Mouse (Mus musculus): ENCODE data around the gene Lrrn2. TPM values are rescaled to one million over a fixed set of nuclear protein-coding genes. Genes with fewer than 3 reads are reported as not detected.
A peak's percentile ranks its signal among the peaks of the same experiment; 100 is the strongest.

The Lrrn2 gene
- polyA plus RNA-seq, 1 experiment from 2014 or later = 5.5 TPM

GRCm38 (mm10) chr1:132853312-132853711 lies 26.8 kb upstream of the Lrrn2 start:
- H3K27ac ChIP-seq = no peak overlapping the region
- peaks cover 9% of the 10 kb centered on the region for H3K9me3 ChIP-seq
- H3K4me1 ChIP-seq = no peaks in the 10 kb centered on the region
- no peak overlapping the region for H3K4me2 ChIP-seq (replicated peaks)
- peak; percentile 86 for ATAC-seq (ENCODE audit: low FRiP score, low read depth)
- H3K4me3 ChIP-seq = no peak overlapping the region
- H3K9ac ChIP-seq = no peak overlapping the region
- WGBS = 25% methylated on average over 8 of the region's 8 CpGs
- peaks cover 33% of the 10 kb centered on the region for H3K27me3 ChIP-seq
- no peaks in the 10 kb centered on the region for H3K36me3 ChIP-seq

GRCm38 (mm10) chr1:132858516-132859383 lies 21.3 kb upstream of the Lrrn2 start:
- WGBS = 63% methylated on average over 5 of the region's 5 CpGs
- no peak for ATAC-seq (ENCODE audit: low FRiP score, low read depth)
- Histone ChIP-seq H3K27ac (no peak overlapping the region), H3K36me3 (no peaks in the 10 kb centered on the region), H3K4me1 (no peaks in the 10 kb centered on the region), H3K9me3 (no peaks in the 10 kb centered on the region), H3K4me2 (replicated peaks) (no peak overlapping the region), H3K4me3 (no peak overlapping the region), H3K27me3 (peaks cover 40% of the 10 kb centered on the region), H3K9ac (no peak overlapping the region)

- 70% methylated on average over 2 of the region's 2 CpGs for WGBS
- peaks cover 36% of the 10 kb centered on the region for H3K27me3 ChIP-seq
- H3K4me1 ChIP-seq = no peaks in the 10 kb centered on the region
- H3K27ac ChIP-seq = no peak overlapping the region
- H3K4me2 ChIP-seq (replicated peaks) = no peak overlapping the region
- no peak overlapping the region for H3K9ac ChIP-seq
- no peaks in the 10 kb centered on the region for H3K9me3 ChIP-seq
- ATAC-seq (ENCODE audit: low FRiP score, low read depth) = no peak
- H3K4me3 ChIP-seq = no peak overlapping the region
- no peaks in the 10 kb centered on the region for H3K36me3 ChIP-seq
Measured at GRCm38 (mm10) chr1:132864220-132864619, 15.9 kb upstream of the Lrrn2 start.

GRCm38 (mm10) chr1:132865585-132865984 lies 14.5 kb upstream of the Lrrn2 start:
- 83% methylated on average over 4 of the region's 4 CpGs for WGBS
- Histone ChIP-seq H3K4me1 (no peaks in the 10 kb centered on the region), H3K27ac (no peak overlapping the region), H3K27me3 (peaks cover 28% of the 10 kb centered on the region), H3K4me3 (no peak overlapping the region), H3K4me2 (replicated peaks) (no peak overlapping the region), H3K9ac (no peak overlapping the region), H3K36me3 (no peaks in the 10 kb centered on the region), H3K9me3 (no peaks in the 10 kb centered on the region)
- no peak for ATAC-seq (ENCODE audit: low FRiP score, low read depth)

- no peak for ATAC-seq (ENCODE audit: low FRiP score, low read depth)
- Histone ChIP-seq H3K4me1 (no peaks in the 10 kb centered on the region), H3K9me3 (no peaks in the 10 kb centered on the region), H3K27ac (no peak overlapping the region), H3K4me3 (no peak overlapping the region), H3K4me2 (replicated peaks) (no peak overlapping the region), H3K27me3 (peaks cover 33% of the 10 kb centered on the region), H3K9ac (no peak overlapping the region), H3K36me3 (no peaks in the 10 kb centered on the region)
- 60% methylated on average over 7 of the region's 7 CpGs for WGBS
Measured at GRCm38 (mm10) chr1:132870327-132870726, 9.7 kb upstream of the Lrrn2 start.

GRCm38 (mm10) chr1:132878951-132879610 lies 992 bp upstream of the Lrrn2 start:
- ATAC-seq (ENCODE audit: low FRiP score, low read depth) = no peak
- Histone ChIP-seq H3K4me2 (replicated peaks) (no peak overlapping the region), H3K27me3 (peaks cover 90% of the 10 kb centered on the region), H3K36me3 (no peaks in the 10 kb centered on the region), H3K9me3 (peaks cover 4% of the 10 kb centered on the region; the same call in 1 of the 2 replicates), H3K9ac (no peak overlapping the region), H3K27ac (no peak overlapping the region), H3K4me1 (peaks cover 18% of the 10 kb centered on the region), H3K4me3 (no peak overlapping the region)
- 16% methylated on average over 11 of the region's 11 CpGs for WGBS

- no peak overlapping the region for H3K27ac ChIP-seq
- no peaks in the 10 kb centered on the region for H3K36me3 ChIP-seq
- ATAC-seq (ENCODE audit: low FRiP score, low read depth) = no peak
- H3K4me2 ChIP-seq (replicated peaks) = peak overlapping the region; percentile 98
- 10% methylated on average over 8 of the region's 8 CpGs for WGBS
- peaks cover 96% of the 10 kb centered on the region for H3K27me3 ChIP-seq
- H3K9ac ChIP-seq = no peak overlapping the region
- H3K4me3 ChIP-seq = peak overlapping the region; percentile 62
- peaks cover 18% of the 10 kb centered on the region for H3K4me1 ChIP-seq
- peaks cover 4% of the 10 kb centered on the region; the same call in 1 of the 2 replicates for H3K9me3 ChIP-seq
Measured at GRCm38 (mm10) chr1:132879801-132880160, 292 bp upstream of the Lrrn2 start.

GRCm38 (mm10) chr1:132881041-132881761 lies 1.1 kb downstream of the Lrrn2 start:
- peaks cover 18% of the 10 kb centered on the region for H3K4me1 ChIP-seq
- no peaks in the 10 kb centered on the region for H3K9me3 ChIP-seq
- ATAC-seq (ENCODE audit: low FRiP score, low read depth) = no peak
- peak overlapping the region; percentile 98 for H3K4me2 ChIP-seq (replicated peaks)
- H3K27me3 ChIP-seq = peaks cover 96% of the 10 kb centered on the region
- no peaks in the 10 kb centered on the region for H3K36me3 ChIP-seq
- peak overlapping the region; percentile 63 for H3K9ac ChIP-seq
- H3K4me3 ChIP-seq = peak overlapping the region; percentile 62
- WGBS = under 1% methylated on average over 28 of the region's 28 CpGs
- no peak overlapping the region for H3K27ac ChIP-seq

- ATAC-seq (ENCODE audit: low FRiP score, low read depth) = no peak
- peaks cover 18% of the 10 kb centered on the region for H3K4me1 ChIP-seq
- no peak overlapping the region for H3K27ac ChIP-seq
- peak overlapping the region; percentile 98 for H3K4me2 ChIP-seq (replicated peaks)
- H3K4me3 ChIP-seq = peak overlapping the region; percentile 62
- H3K36me3 ChIP-seq = no peaks in the 10 kb centered on the region
- H3K9me3 ChIP-seq = no peaks in the 10 kb centered on the region
- H3K27me3 ChIP-seq = peaks cover 95% of the 10 kb centered on the region
- no peak overlapping the region for H3K9ac ChIP-seq
- WGBS = 42% methylated on average over 9 of the region's 9 CpGs
Measured at GRCm38 (mm10) chr1:132881836-132882235, 1.8 kb downstream of the Lrrn2 start.

- Histone ChIP-seq H3K9ac (no peak overlapping the region), H3K36me3 (no peaks in the 10 kb centered on the region), H3K4me1 (peaks cover 21% of the 10 kb centered on the region), H3K27ac (no peak overlapping the region), H3K4me2 (replicated peaks) (no peak overlapping the region), H3K27me3 (peaks cover 82% of the 10 kb centered on the region), H3K4me3 (no peak overlapping the region), H3K9me3 (no peaks in the 10 kb centered on the region)
- 23% methylated on average over 4 of the region's 4 CpGs for WGBS
- no peak for ATAC-seq (ENCODE audit: low FRiP score, low read depth)
Measured at GRCm38 (mm10) chr1:132885701-132886100, 5.6 kb downstream of the Lrrn2 start.

- Histone ChIP-seq H3K4me2 (replicated peaks) (no peak overlapping the region), H3K27ac (no peak overlapping the region), H3K9ac (no peak overlapping the region), H3K4me1 (peaks cover 14% of the 10 kb centered on the region), H3K4me3 (no peak overlapping the region), H3K27me3 (peaks cover 76% of the 10 kb centered on the region), H3K36me3 (no peaks in the 10 kb centered on the region), H3K9me3 (no peaks in the 10 kb centered on the region)
- WGBS = 58% methylated on average over 4 of the region's 4 CpGs
- no peak for ATAC-seq (ENCODE audit: low FRiP score, low read depth)
Measured at GRCm38 (mm10) chr1:132886626-132887025, 6.6 kb downstream of the Lrrn2 start.

- no peak overlapping the region for H3K4me2 ChIP-seq (replicated peaks)
- H3K36me3 ChIP-seq = no peaks in the 10 kb centered on the region
- peaks cover 59% of the 10 kb centered on the region for H3K27me3 ChIP-seq
- H3K4me1 ChIP-seq = peaks cover 11% of the 10 kb centered on the region
- WGBS = 79% methylated on average over 4 of the region's 4 CpGs
- H3K9ac ChIP-seq = no peak overlapping the region
- no peak overlapping the region for H3K27ac ChIP-seq
- no peak overlapping the region for H3K4me3 ChIP-seq
- no peak for ATAC-seq (ENCODE audit: low FRiP score, low read depth)
- no peaks in the 10 kb centered on the region for H3K9me3 ChIP-seq
Measured at GRCm38 (mm10) chr1:132888811-132889210, 8.7 kb downstream of the Lrrn2 start.
